Mouse (Mus musculus): ENCODE measurements around the gene Zcchc9. TPM values are rescaled to one million over a fixed set of nuclear protein-coding genes. Genes with fewer than 3 reads are reported as not detected.

The Zcchc9 gene
- polyA plus RNA-seq, 1 experiment, result 16.2 TPM

DNA sequence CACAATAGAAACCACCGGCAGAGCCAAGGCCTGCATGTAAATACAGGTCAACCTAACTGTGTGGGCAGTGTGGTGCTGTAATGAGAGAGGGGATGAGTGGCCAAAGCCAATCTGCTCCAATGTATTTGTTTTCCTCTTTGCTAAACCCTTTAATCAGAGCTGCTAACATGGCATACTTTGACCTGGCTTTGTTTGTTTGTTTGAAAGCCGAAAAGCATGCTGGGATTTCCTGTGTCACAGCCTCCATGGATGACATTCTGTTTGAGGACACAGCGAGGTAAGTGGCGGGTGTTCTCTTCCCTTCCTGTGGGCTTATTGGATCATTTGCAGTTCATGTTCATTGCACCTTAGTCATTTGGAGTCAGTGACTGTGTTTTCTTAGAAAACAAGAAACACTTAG lies 57.5 kb downstream of the Zcchc9 start:
- Histone ChIP-seq H3K4me3 (ENCODE audit: insufficient read depth, low read length) (no peak overlapping the region), H3K4me1 (ENCODE audit: control insufficient read depth, insufficient read depth, low read length) (no peaks in the 10 kb centered on the region), H3K27ac (ENCODE audit: insufficient read depth, low read length) (no peak overlapping the region)
- no peak for TF ChIP-seq CTCF (IDR thresholded peaks at IDR 0.05; ENCODE audit: extremely low read depth, insufficient read depth, low read length)
- no peak for TF ChIP-seq POLR2A (IDR thresholded peaks at IDR 0.05; ENCODE audit: extremely low read depth, insufficient read depth, low read length)

DNA sequence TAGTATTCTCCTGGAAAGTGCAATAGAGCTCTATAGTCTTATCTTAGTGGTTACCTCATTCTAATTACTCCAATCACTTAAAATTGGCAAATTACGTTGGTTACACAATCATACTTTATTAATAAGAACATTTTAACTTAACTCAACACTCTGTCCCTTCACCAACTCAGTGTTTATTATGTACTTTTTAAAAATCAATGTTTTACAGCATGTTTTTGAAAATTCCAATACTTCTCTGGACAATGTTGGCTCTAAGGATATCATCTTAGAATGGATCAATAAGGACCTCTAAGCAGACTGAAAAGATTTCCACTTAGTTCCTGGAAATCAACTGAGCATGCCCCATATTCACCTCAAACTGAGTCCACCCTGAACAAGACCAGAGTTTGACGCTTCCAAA lies 59.1 kb downstream of the Zcchc9 start:
- Histone ChIP-seq H3K27ac (ENCODE audit: insufficient read depth, low read length) (no peak overlapping the region), H3K4me1 (ENCODE audit: control insufficient read depth, insufficient read depth, low read length) (no peaks in the 10 kb centered on the region; the same call in 1 of the 2 replicates), H3K4me3 (ENCODE audit: insufficient read depth, low read length) (no peak overlapping the region)
- TF ChIP-seq POLR2A (IDR thresholded peaks at IDR 0.05; ENCODE audit: extremely low read depth, insufficient read depth, low read length), result no peak
- TF ChIP-seq CTCF (IDR thresholded peaks at IDR 0.05; ENCODE audit: extremely low read depth, insufficient read depth, low read length), result no peak

Other genes with a start within 250 kb of the Zcchc9 start
- 0.13 and 0.45 TPM in 2 replicates for gene Acot12, start 66.2 kb downstream of the Zcchc9 start, polyA plus RNA-seq (2012; rRNA removed)
- not detected in 2 replicates for gene Ckmt2, start 69.2 kb upstream of the Zcchc9 start, polyA plus RNA-seq (2012; rRNA removed)